Mouse (Mus musculus) C2C12 (cell line): ENCODE measurements at regions not wholly inside any gene's neighbourhood (a gene's known extent, or its start where the extent isn't known, plus 50 kb on each side); places are given as distances from the start of the nearest gene placed in this dataset.

ENCODE experiments used
- CEBPB ChIP-seq: IDR thresholded peaks from one replicate; pipeline ENCODE4 v1.6.1; 2011; ENCODE audit warnings: low read depth, mild to moderate bottlenecking, control low read depth, moderate library complexity
- CTCF ChIP-seq: IDR thresholded peaks from one replicate; pipeline ENCODE4 v1.5.1; 2011; ENCODE audit not compliant: control insufficient read depth, insufficient read depth, insufficient read length
- FOSL1 ChIP-seq: IDR thresholded peaks from one replicate; pipeline ENCODE4 v1.8.0; 2011; ENCODE audit warnings: mild to moderate bottlenecking, low read length; ENCODE audit not compliant: poor library complexity, insufficient read depth, severe bottlenecking
- MAX ChIP-seq: IDR thresholded peaks from one replicate; pipeline ENCODE4 v1.6.1; 2011; ENCODE audit warnings: mild to moderate bottlenecking, control low read depth
- MYOD1 ChIP-seq: IDR thresholded peaks from one replicate; pipeline ENCODE4 v1.6.1; 2011; ENCODE audit warnings: low read depth; ENCODE audit not compliant: control insufficient read depth, insufficient read length
- MYOG ChIP-seq: IDR thresholded peaks from one replicate; pipeline ENCODE4 v1.6.1; 2011; ENCODE audit not compliant: control insufficient read depth, insufficient read length; ENCODE audit errors: extremely low read depth
- USF1 ChIP-seq: IDR thresholded peaks from one replicate; pipeline ENCODE4 v1.6.1; 2011; ENCODE audit warnings: low read depth, mild to moderate bottlenecking, control low read depth, moderate library complexity

- TF ChIP-seq CTCF, result no peak
- TF ChIP-seq CEBPB, result no peak
- no peak for TF ChIP-seq FOSL1
- TF ChIP-seq MAX, result no peak
- no peak for TF ChIP-seq MYOD1
- TF ChIP-seq MYOG, result no peak
- TF ChIP-seq USF1, result no peak
These were observed 154.3 kb upstream of the Mylip start for GRCm38 (mm10) chr13:45235236-45235635.
